Mouse (Mus musculus) forebrain, embryonic 10.5 days (tissue): ENCODE results near the gene Gosr1. TPM values are rescaled to one million over a fixed set of nuclear protein-coding genes. Genes with fewer than 3 reads are reported as not detected.
A peak's percentile ranks its signal among the peaks of the same experiment; 100 is the strongest.
"Not testable (repeated sequence)": the region's sequence is repeated elsewhere in the genome, so short reads cannot be mapped to it uniquely, and the experiment has no call there.

Source experiments
- DNase-seq: peaks from one replicate; pipeline ENCODE4 v3.0.0-alpha.2; 2017; ENCODE audit warnings: low spot score; ENCODE audit errors: extremely low spot score
- H3K27ac ChIP-seq: fragments of 300-500 bp; sonication (generic); 2 replicates; pipeline ENCODE4 v1.5.1; 2016; ENCODE audit warnings: mild to moderate bottlenecking
- H3K27me3 ChIP-seq: fragments of 300-500 bp; sonication (generic); 2 replicates; pipeline ENCODE4 v1.6.1; 2016; ENCODE audit warnings: mild to moderate bottlenecking; ENCODE audit not compliant: poor library complexity, severe bottlenecking
- H3K36me3 ChIP-seq: fragments of 300-500 bp; sonication (generic); replicated peaks from 2 replicates; pipeline ENCODE4 v1.6.1; 2016; ENCODE audit warnings: mild to moderate bottlenecking, moderate library complexity
- H3K4me1 ChIP-seq: fragments of 300-500 bp; sonication (generic); 2 replicates; pipeline ENCODE4 v1.6.1; 2016
- H3K4me3 ChIP-seq: fragments of 300-500 bp; sonication (generic); 2 replicates; pipeline ENCODE4 v1.5.1; 2016; ENCODE audit warnings: mild to moderate bottlenecking, moderate library complexity
- H3K9me3 ChIP-seq: fragments of 300-500 bp; sonication (generic); 2 replicates; pipeline ENCODE4 v1.6.1; 2016; ENCODE audit warnings: mild to moderate bottlenecking, moderate library complexity
- WGBS: fragments of 180-500 bp; shearing (Covaris S2); methylation state at CpG from one replicate; pipeline ENCODE4 v1.1.7; 2016; 5-methylcytosine and 5-hydroxymethylcytosine counted together
- polyA plus RNA-seq: library from polyadenylated mRNA; unstranded; fragments of >200 nt; fragmentation: Nextera tagmentation; extraction: Ambion mirVana; gene quantifications from 2 replicates; pipeline ENCODE4 v1.2.1, GENCODE M21; 2016

Gosr1 gene
- polyA plus RNA-seq = 23.2 and 24.3 TPM in 2 replicates

DNA sequence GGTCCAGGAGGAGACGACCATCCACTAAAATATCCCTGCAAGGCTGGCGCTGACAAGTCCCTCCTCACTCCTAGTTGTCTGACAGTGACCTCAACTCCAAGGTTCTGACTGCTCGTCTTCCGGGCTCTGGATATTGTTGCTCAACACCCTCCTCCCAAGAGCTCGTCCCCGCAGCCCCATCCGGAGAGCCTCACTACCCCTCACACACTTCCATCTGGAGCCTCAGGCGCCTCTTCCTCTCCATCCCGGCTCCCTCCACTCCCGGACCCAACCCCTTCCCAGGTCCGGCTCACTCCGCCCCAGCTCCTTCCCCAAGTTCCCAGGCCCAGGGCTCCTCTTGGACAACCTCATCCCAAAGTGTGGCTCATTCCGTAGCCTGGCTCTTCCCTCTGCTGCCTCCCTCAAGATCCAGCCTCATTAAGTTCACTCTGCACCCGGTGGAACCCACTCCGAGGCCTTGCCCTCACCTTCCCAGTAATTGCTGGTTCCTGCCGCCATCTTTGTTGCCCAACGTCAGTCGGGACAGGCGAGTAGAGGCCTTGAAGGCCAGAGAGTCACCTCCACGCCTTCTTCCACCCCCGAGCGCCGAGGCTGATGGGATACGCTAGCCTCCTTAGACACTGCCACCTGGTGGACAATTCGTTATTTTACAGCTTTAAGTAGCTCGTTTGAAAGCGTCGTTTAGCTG is at the start of gene Gosr1:
Gene Gosr1 (minus strand): TSS at position 527 of the 688 bp plus-strand sequence.
- no peaks in the 10 kb centered on the region for H3K27me3 ChIP-seq
- under 1% methylated on average over 28 of the region's 28 CpGs for WGBS
- H3K36me3 ChIP-seq = peaks cover 30% of the 10 kb centered on the region
- DNase-seq = peak; percentile 90
- peaks cover 10% of the 10 kb centered on the region for H3K4me1 ChIP-seq
- H3K9me3 ChIP-seq = no peaks in the 10 kb centered on the region
- peak within 1 kb of the TSS; percentile 95 for H3K27ac ChIP-seq
- H3K4me3 ChIP-seq = peak within 1 kb of the TSS; percentile 92

DNA sequence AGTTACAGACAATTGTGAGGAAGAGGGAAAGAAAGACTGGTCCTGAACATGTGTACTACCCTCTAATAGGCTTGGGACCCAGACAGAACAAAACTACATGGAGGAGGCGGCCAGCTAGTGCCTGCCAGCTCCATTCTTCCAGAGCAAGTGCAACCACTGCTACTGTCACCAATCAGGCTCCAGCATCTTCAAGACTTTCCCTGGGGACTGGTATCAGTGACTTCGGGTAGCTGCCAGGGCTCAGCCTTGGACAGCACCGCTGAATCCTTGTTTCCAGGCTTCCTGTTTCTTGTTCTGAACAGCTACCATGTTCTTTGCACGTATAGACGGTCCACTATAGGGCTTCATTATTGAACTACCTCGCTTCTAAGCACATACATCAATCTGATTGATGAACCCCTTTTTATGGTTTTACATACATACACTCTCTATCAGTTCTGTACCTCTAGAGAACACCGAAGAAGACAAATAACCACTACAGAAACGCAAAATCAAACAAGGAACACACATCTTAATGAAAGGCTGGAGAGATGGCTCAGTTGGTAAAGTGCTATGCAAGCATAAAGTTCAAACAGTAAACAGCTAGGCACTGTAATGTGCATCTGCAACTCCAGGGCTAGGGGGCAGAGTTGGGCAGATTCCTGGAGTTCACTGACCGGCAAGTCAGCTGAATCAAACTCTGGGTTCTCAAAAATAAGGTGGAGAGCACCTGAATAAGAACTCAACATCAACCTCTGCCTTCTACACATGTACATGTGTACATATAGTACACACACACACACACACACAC is 47.5 kb upstream of the Gosr1 start:
- no peaks in the 10 kb centered on the region for H3K27me3 ChIP-seq
- no peaks in the 10 kb centered on the region for H3K4me1 ChIP-seq
- no peaks in the 10 kb centered on the region for H3K9me3 ChIP-seq
- H3K27ac ChIP-seq = no peak overlapping the region
- 87% methylated on average over 9 of the region's 9 CpGs for WGBS
- DNase-seq = no peak
- peaks cover 50% of the 10 kb centered on the region for H3K36me3 ChIP-seq
- H3K4me3 ChIP-seq = no peak overlapping the region

DNA sequence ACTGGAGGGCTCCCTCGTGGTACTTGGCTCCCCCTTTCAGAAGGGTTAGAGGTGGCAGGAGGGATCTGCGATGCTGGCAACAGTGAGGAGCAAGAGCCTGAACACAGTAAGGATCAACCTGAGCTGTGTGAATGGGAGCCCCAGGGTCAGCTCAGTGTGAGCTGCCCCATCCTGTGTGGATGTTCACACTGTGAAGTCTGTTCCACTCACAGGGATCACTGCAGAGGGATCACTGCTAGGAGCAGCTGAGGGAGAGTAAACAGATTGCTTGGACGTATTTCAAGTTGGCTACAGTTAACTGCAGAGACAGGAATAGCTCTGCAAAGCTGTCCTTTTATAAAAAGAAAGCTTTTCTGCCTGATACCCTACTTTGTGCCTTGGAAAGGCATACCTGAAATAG is 46.1 kb upstream of the Gosr1 start:
- H3K4me3 ChIP-seq = no peak overlapping the region
- H3K36me3 ChIP-seq = peaks cover 58% of the 10 kb centered on the region
- no peak overlapping the region for H3K27ac ChIP-seq
- WGBS = 65% methylated on average over 3 of the region's 3 CpGs
- no peak for DNase-seq
- no peaks in the 10 kb centered on the region for H3K27me3 ChIP-seq
- H3K4me1 ChIP-seq = no peaks in the 10 kb centered on the region
- H3K9me3 ChIP-seq = no peaks in the 10 kb centered on the region

DNA sequence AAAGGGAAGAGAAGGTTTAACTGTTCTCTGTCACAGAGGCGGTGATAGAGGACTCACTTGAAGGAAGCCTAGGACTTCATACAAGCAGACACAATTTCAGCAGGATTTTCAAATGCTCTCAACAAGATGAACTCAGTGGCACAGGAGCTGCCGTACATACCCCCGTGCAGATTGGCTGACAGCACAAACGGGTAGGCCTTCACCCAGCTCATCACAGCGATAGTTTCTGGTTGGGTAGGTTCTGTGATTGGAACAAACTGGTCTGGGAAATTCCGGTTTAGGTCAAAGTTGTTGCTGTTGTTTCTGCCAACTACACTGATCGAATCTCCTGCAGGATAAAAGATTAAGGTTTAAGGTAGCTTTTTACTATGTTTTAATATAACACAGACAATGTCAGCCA is 45.2 kb upstream of the Gosr1 start:
- Histone ChIP-seq H3K27me3 (no peaks in the 10 kb centered on the region), H3K4me1 (no peaks in the 10 kb centered on the region), H3K9me3 (no peaks in the 10 kb centered on the region), H3K36me3 (peaks cover 57% of the 10 kb centered on the region), H3K4me3 (no peak overlapping the region), H3K27ac (no peak overlapping the region)
- DNase-seq = no peak
- WGBS = 93% methylated on average over 7 of the region's 7 CpGs

DNA sequence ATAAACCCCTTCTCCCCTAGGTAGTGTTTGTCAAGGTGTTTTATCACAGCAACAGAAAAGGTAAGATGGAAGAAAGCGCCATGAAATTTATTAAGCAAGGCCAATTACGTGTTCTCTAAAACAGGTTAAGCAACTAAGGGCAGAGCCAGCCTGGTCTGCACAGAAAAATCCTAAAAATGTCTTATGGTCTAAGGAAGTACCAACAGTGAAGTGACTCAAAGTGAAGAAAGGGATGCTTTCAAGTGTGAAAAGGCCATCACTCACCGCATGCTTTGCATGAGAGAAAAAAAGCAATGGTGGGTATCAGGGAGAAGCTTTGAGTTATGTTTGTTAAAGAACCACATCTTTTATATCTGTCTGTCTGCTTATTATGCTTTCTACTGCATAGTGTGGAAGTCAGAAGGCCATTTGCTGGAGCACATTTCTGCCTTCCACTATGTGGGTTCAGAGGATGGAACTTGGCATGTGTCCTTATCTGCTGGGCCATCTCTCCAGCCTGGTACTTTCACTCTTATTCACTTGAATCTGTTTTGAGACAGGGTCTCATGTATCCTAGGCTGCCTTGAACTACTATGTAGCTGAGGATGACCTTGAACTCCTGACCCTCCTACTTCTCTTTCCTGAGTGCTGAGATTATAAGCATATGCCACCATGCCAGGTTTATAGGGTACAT is 43.8 kb upstream of the Gosr1 start:
- Histone ChIP-seq H3K27me3 (no peaks in the 10 kb centered on the region), H3K4me1 (no peaks in the 10 kb centered on the region), H3K9me3 (no peaks in the 10 kb centered on the region), H3K36me3 (peaks cover 59% of the 10 kb centered on the region), H3K27ac (no peak overlapping the region), H3K4me3 (no peak overlapping the region)
- 93% methylated on average over 3 of the region's 3 CpGs for whole genome bisulfite sequencing
- no peak for DNase-seq

DNA sequence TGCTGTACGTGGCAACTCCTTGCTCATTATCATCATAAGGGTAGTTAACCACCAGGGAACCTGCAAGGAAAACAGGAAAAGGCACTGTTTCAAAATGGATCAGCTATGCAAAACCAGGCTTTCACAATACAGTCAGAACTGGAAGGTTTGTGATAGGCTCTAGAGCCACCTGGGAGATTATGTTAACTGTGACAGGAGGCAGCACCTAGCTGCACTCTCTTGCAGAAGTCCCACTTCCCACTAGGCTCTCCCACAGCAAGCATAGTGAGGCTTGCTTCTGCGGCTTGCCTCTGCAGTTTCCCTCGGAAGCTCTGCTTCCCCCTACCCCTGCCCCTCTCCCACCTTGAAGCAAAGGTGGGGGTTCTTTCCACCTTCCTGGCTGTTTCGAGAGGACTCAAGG is 42.6 kb upstream of the Gosr1 start:
- no peak overlapping the region for H3K4me3 ChIP-seq
- DNase-seq = no peak
- H3K4me1 ChIP-seq = no peaks in the 10 kb centered on the region
- no peaks in the 10 kb centered on the region for H3K9me3 ChIP-seq
- no peaks in the 10 kb centered on the region for H3K27me3 ChIP-seq
- H3K36me3 ChIP-seq = peaks cover 56% of the 10 kb centered on the region
- WGBS = 82% methylated on average over 4 of the region's 4 CpGs
- no peak overlapping the region for H3K27ac ChIP-seq

DNA sequence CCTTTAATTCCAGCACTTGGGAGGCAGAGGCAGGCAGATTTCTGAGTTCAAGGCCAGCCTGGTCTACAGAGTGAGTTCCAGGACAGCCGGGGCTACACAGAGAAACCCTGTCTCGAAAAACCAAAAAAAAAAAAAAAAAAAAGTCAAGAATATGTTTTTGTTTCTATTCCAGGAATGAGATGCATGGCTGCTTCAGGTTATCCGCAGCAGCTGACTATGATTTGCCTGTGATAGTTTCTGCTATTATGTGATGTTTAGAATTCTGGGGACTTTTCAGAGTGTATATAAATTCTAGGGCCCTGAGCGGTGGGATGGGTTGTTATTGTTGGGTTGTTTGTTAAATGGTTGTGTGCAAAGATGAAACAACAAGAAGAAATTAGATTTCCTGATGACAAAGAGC is 41.7 kb upstream of the Gosr1 start:
- 87% methylated on average over 4 of the region's 4 CpGs for WGBS
- not testable (repeated sequence) for H3K4me1 ChIP-seq

DNA sequence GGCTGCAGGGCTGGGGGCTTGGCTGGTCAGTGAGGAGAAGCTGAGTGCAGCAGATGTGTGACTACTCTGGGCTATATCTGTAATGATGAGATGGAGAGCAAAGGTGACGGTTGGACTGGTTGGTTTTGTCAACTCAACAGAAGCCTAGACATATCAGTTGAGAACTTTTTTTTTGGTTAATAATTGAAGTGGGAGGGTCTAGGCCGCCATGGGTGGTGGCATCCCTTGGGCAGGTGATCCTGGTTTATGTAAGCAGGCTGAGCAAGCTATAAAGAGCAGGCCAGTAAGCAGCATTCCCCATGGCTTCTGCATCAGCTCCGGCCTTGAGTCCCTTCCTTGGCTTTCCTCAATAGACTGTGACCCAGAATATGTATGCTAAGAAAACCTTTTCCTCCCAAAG is 39.9 kb upstream of the Gosr1 start:
- DNase-seq = no peak
- Histone ChIP-seq H3K27me3 (no peaks in the 10 kb centered on the region), H3K9me3 (no peaks in the 10 kb centered on the region), H3K36me3 (peaks cover 51% of the 10 kb centered on the region), H3K27ac (no peak overlapping the region), H3K4me3 (no peak overlapping the region), H3K4me1 (no peaks in the 10 kb centered on the region)
- WGBS = 92% methylated on average over 3 of the region's 3 CpGs

More for the DNA sequence above, 41.7 kb upstream of the Gosr1 start:
- H3K27ac ChIP-seq, H3K4me3 ChIP-seq, H3K27me3 ChIP-seq, H3K9me3 ChIP-seq, DNase-seq: not testable (repeated sequence)
- peaks cover 51% of the 10 kb centered on the region for H3K36me3 ChIP-seq

DNA sequence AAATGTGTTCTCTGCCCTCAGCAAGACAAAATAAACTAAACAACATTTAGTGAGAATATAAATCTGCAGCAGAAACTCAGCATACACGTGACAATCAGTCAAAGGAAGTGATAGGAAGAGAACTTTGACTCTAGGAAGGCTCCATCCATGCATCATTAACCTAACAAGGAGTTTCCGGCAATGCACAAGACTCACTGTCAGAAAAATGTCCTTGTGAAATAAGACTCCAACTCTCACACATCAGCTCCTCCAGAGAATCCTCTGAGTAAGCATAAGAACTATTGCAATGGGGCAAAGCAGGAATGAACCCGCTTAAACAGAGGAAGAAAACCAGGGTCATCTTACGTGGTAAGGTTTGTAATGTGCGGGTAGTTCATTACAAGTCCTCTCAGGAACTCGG is 33.9 kb upstream of the Gosr1 start:
- H3K4me1 ChIP-seq = peaks cover 11% of the 10 kb centered on the region
- H3K4me3 ChIP-seq = no peak overlapping the region
- 92% methylated on average over 6 of the region's 6 CpGs for WGBS
- DNase-seq = no peak
- H3K9me3 ChIP-seq = no peaks in the 10 kb centered on the region
- no peak overlapping the region for H3K27ac ChIP-seq
- H3K36me3 ChIP-seq = peaks cover 54% of the 10 kb centered on the region
- H3K27me3 ChIP-seq = no peaks in the 10 kb centered on the region

DNA sequence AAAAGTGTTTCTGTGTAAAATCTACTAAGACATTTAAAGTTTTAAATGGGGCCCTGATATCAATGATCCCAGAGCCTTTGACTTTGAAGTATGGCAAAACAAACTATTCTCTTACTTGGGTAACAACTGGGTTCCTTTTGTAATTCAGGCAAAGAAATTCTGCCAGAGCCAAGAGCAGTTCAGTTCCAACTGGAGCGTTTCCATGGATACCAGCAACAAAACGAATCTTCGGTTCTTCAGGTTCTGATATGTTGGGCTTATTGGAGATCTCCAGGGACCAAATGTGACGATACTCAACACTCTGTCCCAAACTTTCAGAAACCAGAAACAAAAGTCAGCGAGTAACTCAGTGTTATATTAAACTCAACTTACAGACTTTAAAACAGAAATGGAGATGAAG is 31.9 kb upstream of the Gosr1 start:
- WGBS = 95% methylated on average over 5 of the region's 5 CpGs
- DNase-seq = no peak
- Histone ChIP-seq H3K27me3 (no peaks in the 10 kb centered on the region), H3K27ac (no peak overlapping the region), H3K4me3 (no peak overlapping the region), H3K9me3 (no peaks in the 10 kb centered on the region), H3K4me1 (peaks cover 11% of the 10 kb centered on the region), H3K36me3 (peaks cover 68% of the 10 kb centered on the region)

DNA sequence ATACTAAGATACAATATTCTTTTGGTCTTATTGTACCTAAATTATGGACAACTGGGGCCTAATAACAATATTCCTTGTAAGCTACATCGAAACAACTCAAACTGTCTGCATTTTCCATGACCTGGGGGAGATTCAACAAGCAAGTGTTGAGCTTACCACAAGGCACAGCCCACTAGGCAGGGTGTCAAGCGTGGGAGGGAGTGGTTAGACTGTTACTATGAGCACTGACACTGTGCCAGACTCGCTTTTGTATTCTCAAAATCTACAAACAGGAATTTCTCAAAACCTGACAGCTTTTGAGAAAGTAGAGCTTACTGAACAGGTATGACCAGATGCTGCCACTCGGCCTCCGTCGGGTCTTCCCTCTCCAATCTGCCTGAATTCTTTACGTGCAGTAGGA is 28.0 kb upstream of the Gosr1 start:
- no peak for DNase-seq
- H3K27me3 ChIP-seq = no peaks in the 10 kb centered on the region
- H3K9me3 ChIP-seq = no peaks in the 10 kb centered on the region
- peaks cover 56% of the 10 kb centered on the region for H3K36me3 ChIP-seq
- H3K4me1 ChIP-seq = peaks cover 11% of the 10 kb centered on the region
- no peak overlapping the region for H3K27ac ChIP-seq
- WGBS = 94% methylated on average over 7 of the region's 7 CpGs
- no peak overlapping the region for H3K4me3 ChIP-seq

DNA sequence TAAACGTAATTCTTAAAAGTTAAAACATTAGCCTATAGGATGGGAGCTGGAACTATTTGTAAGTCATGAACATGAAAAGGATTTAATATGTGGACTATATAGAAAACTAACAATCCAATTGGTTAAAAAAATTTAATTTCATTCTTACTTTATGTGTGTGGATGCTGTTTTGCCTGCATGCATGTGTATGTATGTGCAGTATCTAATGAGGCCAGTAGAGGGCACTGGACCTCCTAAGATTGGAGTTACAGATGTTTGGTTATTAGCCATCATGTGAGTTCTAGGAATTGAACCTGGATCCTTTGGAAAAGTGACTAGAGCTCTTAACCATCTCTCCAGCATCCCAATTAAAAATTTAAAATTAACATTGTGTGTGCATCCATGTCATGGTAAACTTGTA is 25.9 kb upstream of the Gosr1 start:
- H3K4me1 ChIP-seq = peaks cover 11% of the 10 kb centered on the region
- WGBS = 92% methylated on average over 1 of the region's 1 CpGs

DNA sequence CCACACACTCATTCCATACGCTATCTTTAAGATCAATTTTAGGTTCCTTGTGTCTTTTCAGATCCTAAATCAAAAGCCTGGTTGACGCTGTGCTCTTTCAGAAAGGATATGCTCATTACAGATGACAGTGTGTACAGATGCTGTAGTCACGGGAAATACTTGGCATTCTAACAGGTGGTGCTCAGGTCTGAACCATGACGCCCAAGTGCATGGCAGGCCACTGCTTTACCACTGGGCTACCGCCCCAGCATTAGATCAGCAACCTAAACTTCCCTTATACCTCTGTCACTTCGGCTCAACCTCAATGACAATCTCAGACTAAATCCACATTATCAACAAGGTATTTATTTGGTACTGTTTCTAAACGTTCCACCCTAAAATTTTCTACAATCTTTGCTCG is 12.2 kb upstream of the Gosr1 start:
- Histone ChIP-seq H3K9me3 (no peaks in the 10 kb centered on the region), H3K4me3 (no peak overlapping the region), H3K27me3 (no peaks in the 10 kb centered on the region), H3K4me1 (no peaks in the 10 kb centered on the region), H3K27ac (no peak overlapping the region), H3K36me3 (peaks cover 11% of the 10 kb centered on the region; the same call in 1 of the 2 replicates)
- 88% methylated on average over 8 of the region's 8 CpGs for WGBS
- no peak for DNase-seq

More for the DNA sequence above, 25.9 kb upstream of the Gosr1 start:
- peak; percentile 23 for DNase-seq
- no peaks in the 10 kb centered on the region for H3K27me3 ChIP-seq
- H3K27ac ChIP-seq = no peak overlapping the region
- H3K4me3 ChIP-seq = no peak overlapping the region
- peaks cover 64% of the 10 kb centered on the region for H3K36me3 ChIP-seq
- no peaks in the 10 kb centered on the region for H3K9me3 ChIP-seq
